Mouse (Mus musculus): Measurements from ENCODE around the gene Stx4a. TPM values are rescaled to one million over a fixed set of nuclear protein-coding genes. Genes with fewer than 3 reads are reported as not detected.
"Not testable (repeated sequence)": the region's sequence is repeated elsewhere in the genome, so short reads cannot be mapped to it uniquely, and the experiment has no call there.

Gene Stx4a
- polyA plus RNA-seq, 1 experiment from 2014 or later, result 41.3 TPM

- ATAC-seq, result peak; percentile 98
- no peak for TF ChIP-seq EP300 (IDR thresholded peaks at IDR 0.05)
- TF ChIP-seq CTCF (IDR thresholded peaks at IDR 0.05), result peak; percentile 67
Measured at GRCm38 (mm10) chr7:127895442-127895841, 71.3 kb downstream of the Stx4a start, which contains the start of the genes Gm21974 and Vkorc1. TSS of gene Gm21974 (minus strand) at chr7:127895454. TSS of gene Vkorc1 (minus strand) at chr7:127895617.

GRCm38 (mm10) chr7:127895891-127896290 is 71.8 kb downstream of the Stx4a start:
- H3K4me1 ChIP-seq (ENCODE audit: insufficient read depth, low read depth, low read length); DNase-seq (ENCODE audit: low spot score); H3K9me3 ChIP-seq (ENCODE audit: low read length); H3K36me3 ChIP-seq (ENCODE audit: insufficient read depth, low read length); H3K4me3 ChIP-seq (ENCODE audit: low read depth, low read length); H3K27ac ChIP-seq (ENCODE audit: low read length); H3K27me3 ChIP-seq (replicated peaks; ENCODE audit: insufficient read depth, low read length); ATAC-seq; H3K9ac ChIP-seq (replicated peaks; ENCODE audit: low read depth): not testable (repeated sequence)
- peak overlapping the region; percentile 76; the same call in 1 of the 2 replicates for H3K4me2 ChIP-seq (replicated peaks; ENCODE audit: low read depth, low read length)
- WGBS, result 65% methylated on average over 7 of the region's 7 CpGs

More at GRCm38 (mm10) chr7:127895442-127895841, 71.3 kb downstream of the Stx4a start, which contains the start of the genes Gm21974 and Vkorc1:
- no peaks in the 10 kb centered on the region for H3K27me3 ChIP-seq (replicated peaks; ENCODE audit: insufficient read depth, low read length)
- H3K36me3 ChIP-seq (ENCODE audit: insufficient read depth, low read length), result no peaks in the 10 kb centered on the region
- peak within 1 kb of the TSS; percentile 48 for H3K9ac ChIP-seq (replicated peaks; ENCODE audit: low read depth)
- H3K27ac ChIP-seq (ENCODE audit: low read length), result peak within 1 kb of the TSS; percentile 79
- peak; percentile 99 for DNase-seq (ENCODE audit: low spot score)
- H3K4me1 ChIP-seq (ENCODE audit: insufficient read depth, low read depth, low read length), result peaks cover 6% of the 10 kb centered on the region; the same call in 1 of the 2 replicates
- peak within 1 kb of the TSS; percentile 64 for H3K4me3 ChIP-seq (ENCODE audit: low read depth, low read length)
- H3K9me3 ChIP-seq (ENCODE audit: low read length), result no peaks in the 10 kb centered on the region
- WGBS, result under 1% methylated on average over 26 of the region's 26 CpGs
- H3K4me2 ChIP-seq (replicated peaks; ENCODE audit: low read depth, low read length), result peak within 1 kb of the TSS; percentile 76

GRCm38 (mm10) chr7:127896384-127896783 is 72.3 kb downstream of the Stx4a start:
- Histone ChIP-seq H3K27ac (ENCODE audit: low read length) (no peak overlapping the region), H3K9ac (replicated peaks; ENCODE audit: low read depth) (no peak overlapping the region), H3K36me3 (ENCODE audit: insufficient read depth, low read length) (no peaks in the 10 kb centered on the region), H3K4me1 (ENCODE audit: insufficient read depth, low read depth, low read length) (peaks cover 6% of the 10 kb centered on the region; the same call in 1 of the 2 replicates), H3K9me3 (ENCODE audit: low read length) (no peaks in the 10 kb centered on the region), H3K4me2 (replicated peaks; ENCODE audit: low read depth, low read length) (no peak overlapping the region), H3K27me3 (replicated peaks; ENCODE audit: insufficient read depth, low read length) (no peaks in the 10 kb centered on the region), H3K4me3 (ENCODE audit: low read depth, low read length) (no peak overlapping the region)
- no peak for ATAC-seq
- TF ChIP-seq EP300 (IDR thresholded peaks at IDR 0.05), result no peak
- peak; percentile 75 for TF ChIP-seq CTCF (IDR thresholded peaks at IDR 0.05)
- peak; percentile 61 for DNase-seq (ENCODE audit: low spot score)
- WGBS, result 62% methylated on average over 13 of the region's 13 CpGs

- no peaks in the 10 kb centered on the region for H3K9me3 ChIP-seq (ENCODE audit: low read length)
- H3K4me2 ChIP-seq (replicated peaks; ENCODE audit: low read depth, low read length), result no peak overlapping the region
- H3K4me1 ChIP-seq (ENCODE audit: insufficient read depth, low read depth, low read length), result peaks cover 6% of the 10 kb centered on the region; the same call in 1 of the 2 replicates
- no peak for DNase-seq (ENCODE audit: low spot score)
- TF ChIP-seq EP300 (IDR thresholded peaks at IDR 0.05) (no peak), CTCF (IDR thresholded peaks at IDR 0.05) (no peak)
- H3K27me3 ChIP-seq (replicated peaks; ENCODE audit: insufficient read depth, low read length), result no peaks in the 10 kb centered on the region
- no peak overlapping the region for H3K27ac ChIP-seq (ENCODE audit: low read length)
- no peaks in the 10 kb centered on the region for H3K36me3 ChIP-seq (ENCODE audit: insufficient read depth, low read length)
- H3K9ac ChIP-seq (replicated peaks; ENCODE audit: low read depth), result no peak overlapping the region
- no peak overlapping the region for H3K4me3 ChIP-seq (ENCODE audit: low read depth, low read length)
- no peak for ATAC-seq
- WGBS, result 90% methylated on average over 7 of the region's 7 CpGs
Measured at GRCm38 (mm10) chr7:127897542-127897941, 73.4 kb downstream of the Stx4a start.

- Histone ChIP-seq H3K9ac (replicated peaks; ENCODE audit: low read depth) (no peak overlapping the region), H3K27me3 (replicated peaks; ENCODE audit: insufficient read depth, low read length) (no peaks in the 10 kb centered on the region), H3K4me3 (ENCODE audit: low read depth, low read length) (no peak overlapping the region), H3K36me3 (ENCODE audit: insufficient read depth, low read length) (no peaks in the 10 kb centered on the region), H3K4me1 (ENCODE audit: insufficient read depth, low read depth, low read length) (peaks cover 6% of the 10 kb centered on the region; the same call in 1 of the 2 replicates), H3K4me2 (replicated peaks; ENCODE audit: low read depth, low read length) (no peak overlapping the region), H3K27ac (ENCODE audit: low read length) (no peak overlapping the region), H3K9me3 (ENCODE audit: low read length) (no peaks in the 10 kb centered on the region)
- WGBS, result 38% methylated on average over 10 of the region's 10 CpGs
- ATAC-seq, result no peak
- TF ChIP-seq EP300 (IDR thresholded peaks at IDR 0.05), result no peak
- no peak for TF ChIP-seq CTCF (IDR thresholded peaks at IDR 0.05)
- DNase-seq (ENCODE audit: low spot score), result no peak
Measured at GRCm38 (mm10) chr7:127898179-127898956, 74.3 kb downstream of the Stx4a start.

Other genes with a start within 250 kb of the Stx4a start
- gene Ccdc189, start 235.7 kb upstream of the Stx4a start, polyA plus RNA-seq (2015; fragmentation: Nextera tagmentation; extraction: Ambion mirVana), result 28.8 and 29.5 TPM in 2 replicates
- gene Rnf40, start 235.5 kb upstream of the Stx4a start, polyA plus RNA-seq (2015; fragmentation: Nextera tagmentation; extraction: Ambion mirVana), result 25.9 and 27.1 TPM in 2 replicates
- 5.2 and 6.0 TPM in 2 replicates for gene Zfp629, start 208.5 kb upstream of the Stx4a start, polyA plus RNA-seq (2015; fragmentation: Nextera tagmentation; extraction: Ambion mirVana)
- 34.1 TPM in 2 replicates for gene Bcl7c, start 115.4 kb upstream of the Stx4a start, polyA plus RNA-seq (2015; fragmentation: Nextera tagmentation; extraction: Ambion mirVana)
- gene Ctf1, start 111.6 kb upstream of the Stx4a start, polyA plus RNA-seq (2015; fragmentation: Nextera tagmentation; extraction: Ambion mirVana), result 9.9 and 10.4 TPM in 2 replicates
- gene Ctf2, start 92.1 kb upstream of the Stx4a start, polyA plus RNA-seq (2015; fragmentation: Nextera tagmentation; extraction: Ambion mirVana), result 0.07 and 0.08 TPM in 2 replicates
- 1.6 TPM in 2 replicates for gene Fbxl19, start 79.8 kb upstream of the Stx4a start, polyA plus RNA-seq (2015; fragmentation: Nextera tagmentation; extraction: Ambion mirVana)
- 38.5 and 42.8 TPM in 2 replicates for gene Orai3, start 54.5 kb upstream of the Stx4a start, polyA plus RNA-seq (2015; fragmentation: Nextera tagmentation; extraction: Ambion mirVana)
- gene Setd1a, start 47.6 kb upstream of the Stx4a start, polyA plus RNA-seq (2015; fragmentation: Nextera tagmentation; extraction: Ambion mirVana), result 10.5 and 11.0 TPM in 2 replicates
- not detected in 2 replicates for gene Gm49388, start 38.7 kb upstream of the Stx4a start, polyA plus RNA-seq (2015; fragmentation: Nextera tagmentation; extraction: Ambion mirVana)
- gene Hsd3b7, start 23.7 kb upstream of the Stx4a start, polyA plus RNA-seq (2015; fragmentation: Nextera tagmentation; extraction: Ambion mirVana), result 52.8 and 55.8 TPM in 2 replicates
- 0.74 and 0.94 TPM in 2 replicates for gene Stx1b, start 255 bp downstream of the Stx4a start, polyA plus RNA-seq (2015; fragmentation: Nextera tagmentation; extraction: Ambion mirVana)
- 6.3 and 6.8 TPM in 2 replicates for gene Zfp646, start 51.9 kb downstream of the Stx4a start, polyA plus RNA-seq (2015; fragmentation: Nextera tagmentation; extraction: Ambion mirVana)
- 9.4 and 10.0 TPM in 2 replicates for gene Zfp668, start 52.5 kb downstream of the Stx4a start, polyA plus RNA-seq (2015; fragmentation: Nextera tagmentation; extraction: Ambion mirVana)
- gene Prss53, start 66.7 kb downstream of the Stx4a start, polyA plus RNA-seq (2015; fragmentation: Nextera tagmentation; extraction: Ambion mirVana), result 0.56 and 0.76 TPM in 2 replicates
- not detected in 2 replicates for gene Gm21974, start 71.2 kb downstream of the Stx4a start, polyA plus RNA-seq (2015; fragmentation: Nextera tagmentation; extraction: Ambion mirVana)
- 134 TPM in 2 replicates for gene Vkorc1, start 71.3 kb downstream of the Stx4a start, polyA plus RNA-seq (2015; fragmentation: Nextera tagmentation; extraction: Ambion mirVana)
- 74.4 and 81.2 TPM in 2 replicates for gene Bckdk, start 79.8 kb downstream of the Stx4a start, polyA plus RNA-seq (2015; fragmentation: Nextera tagmentation; extraction: Ambion mirVana)
- 21.1 TPM in 2 replicates for gene Kat8, start 88.2 kb downstream of the Stx4a start, polyA plus RNA-seq (2015; fragmentation: Nextera tagmentation; extraction: Ambion mirVana)
- 141 and 152 TPM in 2 replicates for gene Prss8, start 105.8 kb downstream of the Stx4a start, polyA plus RNA-seq (2015; fragmentation: Nextera tagmentation; extraction: Ambion mirVana)
- 9.2 and 10.0 TPM in 2 replicates for gene Prss36, start 122.4 kb downstream of the Stx4a start, polyA plus RNA-seq (2015; fragmentation: Nextera tagmentation; extraction: Ambion mirVana)
- 139 and 147 TPM in 2 replicates for gene Fus, start 143.2 kb downstream of the Stx4a start, polyA plus RNA-seq (2015; fragmentation: Nextera tagmentation; extraction: Ambion mirVana)
- gene Pycard, start 169.6 kb downstream of the Stx4a start, polyA plus RNA-seq (2015; fragmentation: Nextera tagmentation; extraction: Ambion mirVana), result 33.7 and 35.3 TPM in 2 replicates
- 0.14 and 0.19 TPM in 2 replicates for gene Trim72, start 179.7 kb downstream of the Stx4a start, polyA plus RNA-seq (2015; fragmentation: Nextera tagmentation; extraction: Ambion mirVana)
- gene Itgam, start 238.3 kb downstream of the Stx4a start, polyA plus RNA-seq (2015; fragmentation: Nextera tagmentation; extraction: Ambion mirVana), result 2.2 and 2.3 TPM in 2 replicates
- gene Gm49368, start 238.4 kb downstream of the Stx4a start, polyA plus RNA-seq (2015; fragmentation: Nextera tagmentation; extraction: Ambion mirVana), result 0.32 TPM in 1 of 2 replicates, not detected in the other